Mouse (Mus musculus) forebrain, postnatal 0 days (tissue): ENCODE measurements at regions not wholly inside any gene's neighbourhood (a gene's known extent, or its start where the extent isn't known, plus 50 kb on each side); places are given as distances from the start of the nearest gene placed in this dataset.

Experiments used
- ATAC-seq: fragments of 200-750 bp; cut with Nextera tagmentation; 2 replicates; pipeline ENCODE4 v1.8.0; 2017; ENCODE audit warnings: mild to moderate bottlenecking, moderate library complexity
- DNase-seq: peaks from one replicate; pipeline ENCODE4 v3.0.0-alpha.2; 2015
- H3K27ac ChIP-seq: fragments of 300-500 bp; sonication (generic); 2 replicates; pipeline ENCODE4 v1.5.1; 2014; ENCODE audit warnings: low read depth, mild to moderate bottlenecking, antibody characterized with exemption, low read length, moderate library complexity, mixed read lengths
- H3K27me3 ChIP-seq: fragments of 300-500 bp; sonication (generic); 2 replicates; pipeline ENCODE4 v1.6.1; 2014; ENCODE audit warnings: mild to moderate bottlenecking, low read length, mixed read lengths; ENCODE audit not compliant: insufficient read depth
- H3K36me3 ChIP-seq: fragments of 300-500 bp; sonication (generic); 2 replicates; pipeline ENCODE4 v1.6.1; 2014; ENCODE audit warnings: mild to moderate bottlenecking, moderate library complexity; ENCODE audit not compliant: insufficient read depth
- H3K4me1 ChIP-seq: fragments of 300-500 bp; sonication (generic); 2 replicates; pipeline ENCODE4 v1.6.1; 2014; ENCODE audit warnings: antibody characterized with exemption; ENCODE audit not compliant: insufficient read depth
- H3K4me2 ChIP-seq: fragments of 300-500 bp; sonication (generic); 2 replicates; pipeline ENCODE4 v1.6.1; 2014; ENCODE audit warnings: low read depth, mild to moderate bottlenecking, moderate library complexity
- H3K4me3 ChIP-seq: fragments of 300-500 bp; sonication (generic); 2 replicates; pipeline ENCODE4 v1.5.1; 2014; ENCODE audit warnings: low read depth, low read length, mixed read lengths
- H3K9ac ChIP-seq: fragments of 300-500 bp; sonication (generic); 2 replicates; pipeline ENCODE4 v1.6.1; 2014; ENCODE audit warnings: mild to moderate bottlenecking
- H3K9me3 ChIP-seq: fragments of 300-500 bp; sonication (generic); 2 replicates; pipeline ENCODE4 v1.6.1; 2016; ENCODE audit warnings: low read length
- CTCF ChIP-seq: sonication (generic); IDR thresholded peaks from 2 replicates; pipeline ENCODE4 v1.5.1; 2016; ENCODE audit warnings: antibody characterized with exemption, control low read depth, low read depth
- WGBS: fragments of 180-500 bp; shearing (Covaris S2); extraction: QIAGEN DNeasy Blood & Tissue Kit; methylation state at CpG from one replicate; pipeline ENCODE4 v1.1.7; 2014; 5-methylcytosine and 5-hydroxymethylcytosine counted together

GRCm38 (mm10) chr9:17226475-17227090 is 725.5 kb upstream of the Fat3 start:
- 90% methylated on average over 3 of the region's 3 CpGs for WGBS

GRCm38 (mm10) chr9:17195339-17195738 is 694.3 kb upstream of the Fat3 start:
- no peak overlapping the region for H3K9ac ChIP-seq
- no peak overlapping the region for H3K4me2 ChIP-seq
- no peak for DNase-seq
- no peaks in the 10 kb centered on the region for H3K9me3 ChIP-seq
- ATAC-seq = no peak
- no peak overlapping the region for H3K27ac ChIP-seq
- H3K27me3 ChIP-seq = no peaks in the 10 kb centered on the region
- no peak for TF ChIP-seq CTCF
- H3K36me3 ChIP-seq = no peaks in the 10 kb centered on the region
- no peaks in the 10 kb centered on the region for H3K4me1 ChIP-seq
- no peak overlapping the region for H3K4me3 ChIP-seq

More at GRCm38 (mm10) chr9:17226475-17227090, 725.5 kb upstream of the Fat3 start:
- no peaks in the 10 kb centered on the region for H3K36me3 ChIP-seq
- no peak overlapping the region for H3K27ac ChIP-seq
- no peaks in the 10 kb centered on the region for H3K9me3 ChIP-seq
- H3K27me3 ChIP-seq = no peaks in the 10 kb centered on the region
- DNase-seq (no peak), ATAC-seq (no peak)
- H3K4me1 ChIP-seq = no peaks in the 10 kb centered on the region
- TF ChIP-seq CTCF = no peak
- H3K4me2 ChIP-seq = no peak overlapping the region
- no peak overlapping the region for H3K4me3 ChIP-seq
- H3K9ac ChIP-seq = no peak overlapping the region

- ATAC-seq = no peak
- no peaks in the 10 kb centered on the region for H3K27me3 ChIP-seq
- H3K4me1 ChIP-seq = no peaks in the 10 kb centered on the region
- H3K9me3 ChIP-seq = no peaks in the 10 kb centered on the region
- H3K4me2 ChIP-seq = no peak overlapping the region
- H3K4me3 ChIP-seq = no peak overlapping the region
- no peaks in the 10 kb centered on the region for H3K36me3 ChIP-seq
- H3K27ac ChIP-seq = no peak overlapping the region
- TF ChIP-seq CTCF = peak; percentile 16; the same call in 1 of the 2 replicates
- 83% methylated on average over 2 of the region's 2 CpGs for WGBS
- no peak overlapping the region for H3K9ac ChIP-seq
- DNase-seq = no peak
These were observed 688.5 kb upstream of the Fat3 start for GRCm38 (mm10) chr9:17189552-17189951.

GRCm38 (mm10) chr9:17168193-17168592 is 667.1 kb upstream of the Fat3 start:
- WGBS = 56% methylated on average over 1 of the region's 1 CpGs

GRCm38 (mm10) chr9:17166331-17166730 is 665.2 kb upstream of the Fat3 start:
- DNase-seq (no peak), ATAC-seq (no peak)
- Histone ChIP-seq H3K27me3 (no peaks in the 10 kb centered on the region), H3K4me1 (no peaks in the 10 kb centered on the region), H3K36me3 (no peaks in the 10 kb centered on the region), H3K9me3 (no peaks in the 10 kb centered on the region), H3K27ac (no peak overlapping the region), H3K9ac (no peak overlapping the region), H3K4me2 (no peak overlapping the region), H3K4me3 (no peak overlapping the region)
- no peak for TF ChIP-seq CTCF
- WGBS = 81% methylated on average over 1 of the region's 1 CpGs

More at GRCm38 (mm10) chr9:17168193-17168592, 667.1 kb upstream of the Fat3 start:
- Histone ChIP-seq H3K4me2 (no peak overlapping the region), H3K4me1 (no peaks in the 10 kb centered on the region), H3K9ac (no peak overlapping the region), H3K4me3 (no peak overlapping the region), H3K36me3 (no peaks in the 10 kb centered on the region), H3K27ac (no peak overlapping the region), H3K9me3 (no peaks in the 10 kb centered on the region), H3K27me3 (no peaks in the 10 kb centered on the region)
- DNase-seq = peak; percentile 13
- peak; percentile 87; the same call in 1 of the 2 replicates for ATAC-seq
- no peak for TF ChIP-seq CTCF

- ATAC-seq = no peak
- no peak overlapping the region for H3K4me3 ChIP-seq
- H3K9ac ChIP-seq = no peak overlapping the region
- H3K4me1 ChIP-seq = no peaks in the 10 kb centered on the region
- H3K27me3 ChIP-seq = no peaks in the 10 kb centered on the region
- H3K4me2 ChIP-seq = no peak overlapping the region
- no peak overlapping the region for H3K27ac ChIP-seq
- H3K36me3 ChIP-seq = no peaks in the 10 kb centered on the region
- DNase-seq = no peak
- WGBS = 75% methylated on average over 5 of the region's 5 CpGs
- H3K9me3 ChIP-seq = no peaks in the 10 kb centered on the region
- no peak for TF ChIP-seq CTCF
These were observed 657.6 kb upstream of the Fat3 start for GRCm38 (mm10) chr9:17158481-17159366.

- Histone ChIP-seq H3K4me1 (no peaks in the 10 kb centered on the region), H3K4me3 (no peak overlapping the region), H3K27me3 (no peaks in the 10 kb centered on the region), H3K4me2 (no peak overlapping the region), H3K36me3 (no peaks in the 10 kb centered on the region), H3K9ac (no peak overlapping the region), H3K9me3 (no peaks in the 10 kb centered on the region), H3K27ac (no peak overlapping the region)
- no peak for TF ChIP-seq CTCF
- ATAC-seq (peak; percentile 53), DNase-seq (peak; percentile 10)
- 70% methylated on average over 1 of the region's 1 CpGs for WGBS
These were observed 651.3 kb upstream of the Fat3 start for GRCm38 (mm10) chr9:17152369-17152768.
